Mouse (Mus musculus) right cerebral cortex, postnatal 10 days (tissue): ENCODE results near the gene Nkx1-2.

ENCODE experiments used
- DNase-seq, 2 experiments: peaks; one replicate each; pipeline ENCODE4 v3.0.0; 2021; ENCODE audit warnings: low spot score in 2 of 2

The Nkx1-2 gene

GRCm38 (mm10) chr7:132604720-132605119 is 5.3 kb upstream of the Nkx1-2 start:
- no peak for DNase-seq

- no peak for DNase-seq
These were observed 1.5 kb upstream of the Nkx1-2 start for GRCm38 (mm10) chr7:132600926-132601325.

GRCm38 (mm10) chr7:132600026-132600425 is 589 bp upstream of the Nkx1-2 start:
- DNase-seq: no peak

- DNase-seq: no peak
These were observed 2.0 kb downstream of the Nkx1-2 start for GRCm38 (mm10) chr7:132597251-132598041.

- DNase-seq: no peak
These were observed 2.7 kb downstream of the Nkx1-2 start for GRCm38 (mm10) chr7:132596557-132597250.

- DNase-seq: no peak
These were observed 3.6 kb downstream of the Nkx1-2 start for GRCm38 (mm10) chr7:132595787-132596186.

GRCm38 (mm10) chr7:132594325-132594724 is 5.1 kb downstream of the Nkx1-2 start:
- no peak for DNase-seq

GRCm38 (mm10) chr7:132593762-132594161 is 5.7 kb downstream of the Nkx1-2 start:
- DNase-seq: no peak

GRCm38 (mm10) chr7:132589610-132590009 is 9.8 kb downstream of the Nkx1-2 start:
- DNase-seq: no peak

- DNase-seq: no peak
These were observed 12.3 kb downstream of the Nkx1-2 start for GRCm38 (mm10) chr7:132587167-132587566.

GRCm38 (mm10) chr7:132585695-132586491 is 13.5 kb downstream of the Nkx1-2 start:
- no peak for DNase-seq

- no peak for DNase-seq
These were observed 18.0 kb downstream of the Nkx1-2 start for GRCm38 (mm10) chr7:132581441-132581840.

GRCm38 (mm10) chr7:132580511-132580910 is 18.9 kb downstream of the Nkx1-2 start:
- no peak for DNase-seq

GRCm38 (mm10) chr7:132576891-132577290 is 22.5 kb downstream of the Nkx1-2 start:
- DNase-seq: no peak

- DNase-seq: peak; percentile 97
These were observed 23.3 kb downstream of the Nkx1-2 start, which contains the start of gene Oat for GRCm38 (mm10) chr7:132576116-132576650. TSS of gene Oat (minus strand) at chr7:132576398.

- DNase-seq: peak; percentile 87 to 90
These were observed 23.8 kb downstream of the Nkx1-2 start for GRCm38 (mm10) chr7:132575623-132576022.

- no peak for DNase-seq
These were observed 24.8 kb downstream of the Nkx1-2 start for GRCm38 (mm10) chr7:132574646-132575045.

GRCm38 (mm10) chr7:132573205-132573604 is 26.2 kb downstream of the Nkx1-2 start:
- no peak for DNase-seq

- DNase-seq: no peak
These were observed 26.7 kb downstream of the Nkx1-2 start for GRCm38 (mm10) chr7:132572738-132573137.

GRCm38 (mm10) chr7:132571481-132571880 is 28.0 kb downstream of the Nkx1-2 start:
- no peak for DNase-seq

GRCm38 (mm10) chr7:132570071-132570470 is 29.4 kb downstream of the Nkx1-2 start:
- DNase-seq: peak in 1 of 2 experiments; percentile 43

GRCm38 (mm10) chr7:132568817-132569216 is 30.6 kb downstream of the Nkx1-2 start:
- DNase-seq: no peak
